14 mouse cellular contexts compared by ENCODE assay signal in genomic region chr1:23656718-23657117, GRCm38 (mm10).
DNase-seq lines count a peak whose midpoint lies in the region; ATAC-seq and TF ChIP-seq lines count a peak whose summit lies in the region.
"Had no signal": no experiment of that assay in that cellular context is flagged by ENCODE, and none has a peak within 500 bp of the region (broad histone marks: within the 10 kb centered on the region; RNA-seq: fewer than 3 reads in every experiment).

No protein-coding gene starts in this region.

- H3K4me1 ChIP-seq in forebrain, embryonic 14.5 days (ENCODE audit: control insufficient read depth, insufficient read depth, low read length) = no peaks in the 10 kb centered on the region
- H3K4me1 ChIP-seq in forebrain, embryonic 16.5 days (replicated peaks; ENCODE audit: control insufficient read depth, insufficient read depth, low read length) = 0 out of 2 replicates have a peak, but pooled peaks cover 2% of the 10 kb centered on the region
- peaks cover 8% of the 10 kb centered on the region; the same call in 1 of the 2 replicates for H3K4me1 ChIP-seq in forebrain, postnatal 0 days (ENCODE audit: insufficient read depth)
- H3K4me1 ChIP-seq in midbrain, embryonic 13.5 days (replicated peaks) = 0 out of 2 replicates have a peak, but pooled peaks cover 14% of the 10 kb centered on the region
- H3K4me1 ChIP-seq: heart, embryonic 15.5 days; lung, embryonic 15.5 days had no signal

- H3K4me2 ChIP-seq in forebrain, embryonic 14.5 days (ENCODE audit: low read length) = no peak overlapping the region
- H3K4me2 ChIP-seq in forebrain, embryonic 16.5 days (ENCODE audit: low read length) = no peak overlapping the region
- H3K4me2 ChIP-seq in forebrain, postnatal 0 days (ENCODE audit: low read depth) = peak overlapping the region; percentile 27; the same call in 1 of the 2 replicates
- peak overlapping the region; percentile 45 for H3K4me2 ChIP-seq in midbrain, embryonic 13.5 days (replicated peaks)
- H3K4me2 ChIP-seq: heart, embryonic 15.5 days; lung, embryonic 15.5 days had no signal

- 64% methylated on average over 8 of the region's 8 CpGs for WGBS in forebrain, embryonic 14.5 days
- 59% methylated on average over 8 of the region's 8 CpGs for WGBS in forebrain, embryonic 16.5 days
- 53% methylated on average over 8 of the region's 8 CpGs for WGBS in forebrain, postnatal 0 days
- 51% methylated on average over 8 of the region's 8 CpGs for WGBS in midbrain, embryonic 13.5 days

- no peak overlapping the region for H3K27ac ChIP-seq in forebrain, embryonic 14.5 days (ENCODE audit: low read depth, low read length)
- H3K27ac ChIP-seq in forebrain, embryonic 16.5 days (ENCODE audit: low read length) = no peak overlapping the region
- H3K27ac ChIP-seq in layer of hippocampus, adult 2 months = peak overlapping the region; percentile 71
- no peak overlapping the region for H3K27ac ChIP-seq in forebrain, postnatal 0 days (ENCODE audit: low read depth, low read length)
- peak overlapping the region; percentile 70 for H3K27ac ChIP-seq in midbrain, embryonic 13.5 days
- H3K27ac ChIP-seq: heart, embryonic 15.5 days; left cerebral cortex, adult 2 months; lung, embryonic 15.5 days had no signal

- no peaks in the 10 kb centered on the region for H3K36me3 ChIP-seq in forebrain, embryonic 14.5 days (ENCODE audit: control insufficient read depth, insufficient read depth, low read length)
- no peaks in the 10 kb centered on the region for H3K36me3 ChIP-seq in forebrain, embryonic 16.5 days (ENCODE audit: control insufficient read depth, insufficient read depth)
- H3K36me3 ChIP-seq in forebrain, postnatal 0 days (ENCODE audit: insufficient read depth) = no peaks in the 10 kb centered on the region
- H3K36me3 ChIP-seq in midbrain, embryonic 13.5 days = no peaks in the 10 kb centered on the region
- H3K36me3 ChIP-seq: heart, embryonic 15.5 days; lung, embryonic 15.5 days had no signal

- ATAC-seq in forebrain, embryonic 14.5 days = peak; percentile 6; the same call in 1 of the 2 replicates
- no peak for ATAC-seq in forebrain, embryonic 16.5 days
- peak; percentile 2; the same call in 1 of the 2 replicates for ATAC-seq in forebrain, postnatal 0 days
- 0 out of 2 replicates have a peak, but pooled peaks have one; percentile 3 for ATAC-seq in midbrain, embryonic 13.5 days
- ATAC-seq: activated CD4-positive, CD25-positive, alpha-beta regulatory T cell, adult 4 months; CD4-positive, CD25-positive, alpha-beta regulatory T cell, adult 4 months had no signal

- H3K4me3 ChIP-seq in forebrain, embryonic 14.5 days (ENCODE audit: low read depth, low read length) = no peak overlapping the region
- no peak overlapping the region for H3K4me3 ChIP-seq in forebrain, embryonic 16.5 days (replicated peaks; ENCODE audit: low read length)
- H3K4me3 ChIP-seq in layer of hippocampus, adult 2 months = no peak overlapping the region
- no peak overlapping the region for H3K4me3 ChIP-seq in forebrain, postnatal 0 days (ENCODE audit: low read depth, low read length)
- 0 out of 2 replicates have a peak overlapping the region, but pooled peaks have one; percentile 11 for H3K4me3 ChIP-seq in midbrain, embryonic 13.5 days (replicated peaks)
- H3K4me3 ChIP-seq: heart, embryonic 15.5 days; left cerebral cortex, adult 2 months; lung, embryonic 15.5 days had no signal

- no peak for DNase-seq in forebrain, embryonic 14.5 days (ENCODE audit: low spot score)
- DNase-seq in layer of hippocampus, adult 2 months (ENCODE audit: low spot score in 2 of 2) = no peak
- no peak for DNase-seq in layer of hippocampus, adult 11-12 months (ENCODE audit: low spot score)
- DNase-seq in forebrain, postnatal 0 days = no peak
- DNase-seq in heart, adult 8-10 months (ENCODE audit: low spot score) = no peak
- DNase-seq in adrenal gland, adult (ENCODE audit: inconsistent age in 2 of 2, low spot score in 1 of 2) = no peak
- DNase-seq: thymus, adult 18-20 months had no signal

- H3K27me3 ChIP-seq in forebrain, embryonic 14.5 days (replicated peaks; ENCODE audit: control insufficient read depth, insufficient read depth, low read length) = no peaks in the 10 kb centered on the region
- H3K27me3 ChIP-seq in forebrain, embryonic 16.5 days (replicated peaks; ENCODE audit: control insufficient read depth, insufficient read depth, low read length) = no peaks in the 10 kb centered on the region
- H3K27me3 ChIP-seq in forebrain, postnatal 0 days (ENCODE audit: insufficient read depth, low read length) = no peaks in the 10 kb centered on the region
- H3K27me3 ChIP-seq in midbrain, embryonic 13.5 days = no peaks in the 10 kb centered on the region
- H3K27me3 ChIP-seq: heart, embryonic 15.5 days; lung, embryonic 15.5 days had no signal

- TF ChIP-seq CTCF in layer of hippocampus, adult 2 months (conservative IDR thresholded peaks at IDR 0.05) = no peak
- no peak for TF ChIP-seq CTCF in forebrain, postnatal 0 days (IDR thresholded peaks at IDR 0.05; ENCODE audit: low read depth)

- no peak overlapping the region for H3K9ac ChIP-seq in forebrain, embryonic 14.5 days (ENCODE audit: low read length)
- H3K9ac ChIP-seq in forebrain, embryonic 16.5 days (replicated peaks; ENCODE audit: low read depth, low read length) = no peak overlapping the region
- H3K9ac ChIP-seq in forebrain, postnatal 0 days = no peak overlapping the region
- no peak overlapping the region for H3K9ac ChIP-seq in midbrain, embryonic 13.5 days (replicated peaks)
- H3K9ac ChIP-seq: heart, embryonic 15.5 days; lung, embryonic 15.5 days had no signal

- H3K9me3 ChIP-seq in forebrain, embryonic 14.5 days (replicated peaks; ENCODE audit: control insufficient read depth, low read length) = no peaks in the 10 kb centered on the region
- H3K9me3 ChIP-seq in forebrain, embryonic 16.5 days (ENCODE audit: control insufficient read depth, low read length) = 0 out of 2 replicates have a peak, but pooled peaks cover 2% of the 10 kb centered on the region
- no peaks in the 10 kb centered on the region for H3K9me3 ChIP-seq in forebrain, postnatal 0 days (ENCODE audit: low read length)
- H3K9me3 ChIP-seq in midbrain, embryonic 13.5 days = no peaks in the 10 kb centered on the region
- H3K9me3 ChIP-seq: heart, embryonic 15.5 days; lung, embryonic 15.5 days had no signal

Comparison
In these comparisons a context has a peak if more than half of its experiments do, and no peak if none do; other contexts are left out.
1. H3K4me2 ChIP-seq: peak in forebrain, postnatal 0 days (single experiment) and midbrain, embryonic 13.5 days (single experiment); none in forebrain, embryonic 14.5 days (single experiment) and forebrain, embryonic 16.5 days (single experiment).
2. H3K27ac ChIP-seq: peak in layer of hippocampus, adult 2 months (single experiment) and midbrain, embryonic 13.5 days (single experiment); none in forebrain, embryonic 14.5 days (single experiment), forebrain, embryonic 16.5 days (single experiment) and forebrain, postnatal 0 days (single experiment).